Mouse (Mus musculus) heart, postnatal 25 days (tissue): Measurements from ENCODE around the gene Comt. TPM values are rescaled to one million over a fixed set of nuclear protein-coding genes. Genes with fewer than 3 reads are reported as not detected.

Experiments used
- DNase-seq: peaks from one replicate; pipeline ENCODE4 v3.0.0; 2022; ENCODE audit warnings: low spot score
- intact Hi-C: fragments of 180-260 bp; cut with DNase I; formaldehyde crosslinking; loops from one replicate; pipeline ENCODE4 v1.15.1; 2025
- total RNA-seq, 2 experiments: library from RNA; stranded (reverse); gene quantifications; 2 replicates each; pipeline ENCODE4 v1.2.3; 2021

The Comt gene
- total RNA-seq, 2 experiments from 2014 or later = 112 TPM

DNA sequence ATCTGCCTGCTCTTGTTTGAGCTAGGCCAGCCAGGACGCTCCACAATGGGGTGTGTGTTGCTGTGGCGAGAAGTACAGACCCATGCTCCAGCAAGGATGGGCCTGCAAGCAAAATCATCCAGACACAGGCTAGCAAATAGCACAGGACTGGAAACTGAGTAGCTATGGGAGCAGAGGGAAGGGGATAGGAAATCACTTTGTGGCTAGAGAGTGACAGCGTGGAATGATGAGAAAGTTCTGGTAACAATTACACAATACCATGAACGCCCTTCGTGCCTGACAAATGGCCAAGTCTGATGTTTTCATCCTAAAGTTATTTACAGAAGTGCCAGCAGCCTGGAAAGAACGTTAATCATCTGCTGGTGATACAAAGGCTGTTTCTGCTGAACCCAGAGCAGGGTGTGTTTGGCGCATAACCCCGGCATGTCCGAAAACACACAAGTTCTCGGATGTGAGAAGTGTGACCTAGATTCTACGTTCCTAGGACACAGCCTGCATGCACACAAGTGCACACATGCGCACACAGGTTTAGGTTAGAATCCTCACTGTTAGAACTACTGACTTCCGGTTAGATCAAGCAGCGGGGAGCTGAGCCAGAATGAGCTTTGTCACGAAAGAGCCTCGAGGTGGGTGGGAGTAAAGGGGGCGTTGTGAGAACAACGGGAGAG is 10.4 kb downstream of the Comt start:
- DNase-seq = peak; percentile 47
- intact Hi-C loops = loop anchor here (10.0 kb wide), 1 partner anchor 131 kb away; the partner anchor contains the start of gene Dgcr8

- no peak for DNase-seq
- intact Hi-C loops = loop anchor here (10.0 kb wide), 1 partner anchor 128 kb away; the partner anchor contains the start of gene Dgcr8
Observed at GRCm38 (mm10) chr16:18413032-18413816, 13.4 kb downstream of the Comt start.

GRCm38 (mm10) chr16:18411802-18412476 is 14.7 kb downstream of the Comt start:
- DNase-seq = peak; percentile 54
- intact Hi-C loops = loop anchor here (10.0 kb wide), 1 partner anchor 127 kb away; the partner anchor contains the start of gene Dgcr8

GRCm38 (mm10) chr16:18411026-18411649 is 15.5 kb downstream of the Comt start:
- intact Hi-C loops = loop anchor here (10.0 kb wide), 1 partner anchor 126 kb away; the partner anchor contains the start of gene Dgcr8
- DNase-seq = no peak

DNA sequence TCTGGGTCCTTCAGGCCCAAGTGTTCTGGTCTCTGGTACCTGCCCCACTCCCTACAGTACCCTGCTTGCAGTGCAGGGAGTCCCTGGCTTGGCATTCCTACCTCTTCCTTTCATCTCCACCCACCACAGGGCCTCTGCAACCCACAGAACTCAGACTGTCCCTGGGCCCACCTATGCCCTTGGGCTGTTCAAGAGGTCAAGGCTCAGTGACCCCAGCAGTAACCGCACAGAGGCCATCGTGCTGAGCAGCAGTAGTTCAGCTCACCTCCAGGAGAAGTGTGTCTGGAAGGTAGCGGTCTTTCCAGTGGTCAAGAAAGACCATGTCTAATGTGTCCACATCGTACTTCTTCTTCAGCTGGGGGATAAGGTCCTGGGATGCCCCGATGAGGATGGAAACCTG is 16.2 kb downstream of the Comt start:
- no peak for DNase-seq
- intact Hi-C loops = loop anchor here (10.0 kb wide), 1 partner anchor 126 kb away; the partner anchor contains the start of gene Dgcr8

GRCm38 (mm10) chr16:18409776-18410175 is 16.9 kb downstream of the Comt start:
- DNase-seq = no peak
- intact Hi-C loops = loop anchor here (10.0 kb wide), 1 partner anchor 125 kb away; the partner anchor contains the start of gene Dgcr8

DNA sequence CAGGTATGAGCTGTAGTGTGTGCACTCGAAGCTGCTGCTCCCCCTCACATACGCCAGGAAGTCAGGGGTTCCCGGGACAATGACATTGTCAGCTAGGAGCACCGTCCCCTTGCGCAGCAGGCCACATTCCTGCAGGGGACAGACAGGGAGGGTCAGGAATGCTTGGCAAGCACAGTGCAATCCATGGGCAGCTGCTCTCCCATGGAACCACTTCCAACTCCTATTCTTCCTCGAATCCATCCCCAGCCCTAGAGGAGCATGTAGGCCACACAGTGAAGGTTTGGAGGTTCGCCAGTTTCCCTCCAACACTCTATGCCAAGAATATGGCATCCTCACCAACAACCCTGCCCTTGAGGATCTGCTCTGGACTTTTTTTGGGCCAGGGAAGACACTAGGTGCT is 18.7 kb downstream of the Comt start:
- DNase-seq = no peak
- intact Hi-C loops = no loop called here

- intact Hi-C loops = loop anchor here (1.0 kb wide), 1 partner anchor 61 kb away; no protein-coding TSS in a partner anchor
- no peak for DNase-seq
Observed at GRCm38 (mm10) chr16:18406293-18406692, 20.4 kb downstream of the Comt start.

GRCm38 (mm10) chr16:18405876-18406275 is 20.8 kb downstream of the Comt start:
- no peak for DNase-seq
- intact Hi-C loops = loop anchor here (1.0 to 2.0 kb wide), 2 partner anchors 55 to 61 kb away; no protein-coding TSS in a partner anchor

GRCm38 (mm10) chr16:18405091-18405854 is 21.4 kb downstream of the Comt start:
- no peak for DNase-seq
- intact Hi-C loops = loop anchor here (2.0 kb wide), 1 partner anchor 54 kb away; no protein-coding TSS in a partner anchor

DNA sequence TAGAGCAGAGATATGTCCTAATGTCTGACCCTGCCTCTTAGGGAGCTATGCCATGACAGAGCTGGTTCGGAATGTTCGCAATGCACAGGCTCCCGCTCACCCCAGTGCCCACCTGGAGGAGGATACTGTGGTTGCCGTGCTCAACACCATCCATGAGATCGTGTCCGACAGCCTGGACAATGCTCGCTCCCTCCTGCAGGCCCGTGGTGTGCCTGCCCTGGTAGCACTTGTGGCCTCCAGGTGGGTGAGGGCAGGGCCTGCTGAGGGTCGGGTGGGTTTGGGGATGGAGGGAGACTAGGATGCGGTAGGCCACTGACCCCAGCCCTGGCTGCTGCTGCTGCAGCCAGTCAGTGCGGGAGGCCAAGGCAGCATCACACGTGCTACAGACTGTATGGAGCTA is 23.4 kb downstream of the Comt start:
- intact Hi-C loops = no loop called here
- DNase-seq = no peak

DNA sequence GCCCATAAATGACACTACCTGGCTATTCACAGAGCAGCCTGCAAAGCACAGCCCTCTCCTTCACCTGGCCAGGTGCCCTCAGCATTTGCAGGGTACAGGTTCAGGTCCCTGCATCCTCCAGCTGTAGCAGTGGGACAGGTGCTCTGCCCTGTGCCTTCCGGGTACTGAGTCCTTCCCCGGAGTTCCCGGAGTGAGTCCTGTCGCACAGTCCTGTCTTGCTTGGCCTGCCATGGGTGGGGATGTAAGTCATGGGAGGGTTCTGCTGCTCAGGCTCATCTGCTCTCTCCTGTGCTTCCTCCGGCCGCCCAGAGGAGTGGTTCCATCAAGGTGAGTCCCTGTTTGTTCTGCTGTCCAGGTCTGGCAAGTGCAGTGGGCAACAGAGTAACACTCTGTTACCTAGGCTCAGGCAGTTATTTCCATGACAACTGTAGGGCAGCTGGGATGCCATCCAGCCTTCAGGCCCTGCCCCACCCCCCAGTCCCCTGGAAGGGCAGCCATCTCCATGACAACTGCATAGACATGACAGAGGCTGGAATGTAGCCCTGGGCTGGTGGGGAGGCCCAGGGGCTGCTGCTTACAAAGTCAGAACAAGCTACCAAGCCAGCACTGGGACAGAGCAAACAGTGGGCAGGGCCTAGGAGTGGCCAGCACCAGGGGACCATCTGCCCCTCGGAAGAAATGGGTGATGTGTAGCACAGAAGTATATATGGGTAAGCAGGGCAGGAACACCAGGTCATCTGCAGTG is 26.0 kb downstream of the Comt start:
- intact Hi-C loops = no loop called here
- DNase-seq = no peak

DNA sequence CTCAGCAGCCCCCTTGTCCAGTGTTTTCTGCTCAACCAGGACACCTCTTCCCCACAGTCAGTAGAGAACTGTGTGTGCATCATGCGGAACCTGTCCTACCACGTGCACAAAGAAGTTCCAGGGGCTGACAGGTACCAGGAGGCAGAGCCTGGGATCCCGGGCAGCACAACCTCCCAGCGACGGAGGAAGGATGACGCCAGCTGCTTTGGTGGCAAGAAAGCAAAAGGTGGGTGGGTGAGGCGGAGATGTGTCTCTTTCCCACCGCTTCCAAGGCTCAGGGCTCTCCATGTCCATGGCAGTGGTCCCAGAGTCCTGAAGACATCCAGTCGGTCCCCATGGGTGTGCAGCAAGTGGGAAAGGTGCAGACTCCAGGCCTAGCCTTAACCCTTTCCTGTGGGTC is 26.6 kb downstream of the Comt start:
- intact Hi-C loops = no loop called here
- DNase-seq = no peak

- intact Hi-C loops = no loop called here
- no peak for DNase-seq
Observed at GRCm38 (mm10) chr16:18396791-18397621, 29.6 kb downstream of the Comt start.

DNA sequence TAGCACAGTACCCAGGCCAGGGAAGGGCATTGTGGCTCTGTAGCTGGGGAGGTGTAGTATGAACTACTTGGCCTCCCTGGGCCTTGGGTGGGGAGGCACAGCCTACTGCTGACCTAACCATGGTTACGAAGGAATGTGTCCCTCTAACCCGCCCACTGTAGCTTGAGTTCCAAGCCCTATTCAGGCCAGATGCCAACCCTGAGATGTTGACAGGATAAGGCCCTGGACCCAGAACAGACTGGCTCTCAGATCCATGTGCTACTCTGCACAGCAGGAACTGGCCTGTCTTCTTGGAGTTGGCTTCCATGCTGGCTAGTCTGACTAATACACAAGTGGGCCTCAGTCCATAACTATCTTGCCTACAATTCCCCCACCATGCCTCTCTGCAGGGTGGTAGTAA is 30.5 kb downstream of the Comt start:
- intact Hi-C loops = no loop called here

DNA sequence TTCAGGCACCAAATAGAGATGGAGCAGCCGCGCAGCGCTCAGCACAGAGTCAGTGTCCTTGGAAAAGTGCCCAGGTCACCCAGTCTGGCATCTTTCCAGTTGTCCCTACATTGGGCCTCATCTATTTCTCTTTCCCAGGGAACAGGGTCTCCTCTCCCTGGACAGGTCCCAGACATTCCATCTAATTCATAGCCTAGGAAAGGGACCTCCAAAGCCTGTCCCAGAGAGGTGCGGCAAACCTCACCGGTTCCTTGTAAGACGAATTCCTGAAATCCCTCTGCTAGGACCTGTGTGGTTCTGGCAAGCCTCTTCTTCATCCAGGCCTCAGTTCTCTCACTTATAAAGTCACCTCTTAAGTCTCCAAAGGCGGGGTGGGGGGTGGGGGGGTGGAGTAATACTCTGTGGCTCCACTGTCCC is 31.0 kb downstream of the Comt start:
- intact Hi-C loops = no loop called here

More for the DNA sequence above, 30.5 kb downstream of the Comt start:
- no peak for DNase-seq

More for the DNA sequence above, 31.0 kb downstream of the Comt start:
- DNase-seq = no peak
